Mouse (Mus musculus): ENCODE measurements around the gene Dab1.

The Dab1 gene

GRCm38 (mm10) chr4:104369091-104369490 lies 749.9 kb downstream of the Dab1 start:
- DNase-seq (ENCODE audit: low spot score in 2 of 2), result no peak

- no peak for DNase-seq (ENCODE audit: low spot score in 2 of 2)
These were observed 752.0 kb downstream of the Dab1 start for GRCm38 (mm10) chr4:104371136-104371535.

- no peak for DNase-seq (ENCODE audit: low spot score in 2 of 2)
These were observed 755.0 kb downstream of the Dab1 start for GRCm38 (mm10) chr4:104374191-104374590.

GRCm38 (mm10) chr4:104384704-104385103 lies 765.5 kb downstream of the Dab1 start:
- no peak for DNase-seq (ENCODE audit: low spot score in 2 of 2)

- DNase-seq (ENCODE audit: low spot score in 2 of 2), result no peak
These were observed 766.1 kb downstream of the Dab1 start for GRCm38 (mm10) chr4:104385272-104385671.

- no peak for DNase-seq (ENCODE audit: low spot score in 2 of 2)
These were observed 776.4 kb downstream of the Dab1 start for GRCm38 (mm10) chr4:104395515-104395914.

GRCm38 (mm10) chr4:104396095-104396494 lies 776.9 kb downstream of the Dab1 start:
- no peak for DNase-seq (ENCODE audit: low spot score in 2 of 2)

- no peak for DNase-seq (ENCODE audit: low spot score in 2 of 2)
These were observed 780.1 kb downstream of the Dab1 start for GRCm38 (mm10) chr4:104399106-104399730.

- no peak for DNase-seq (ENCODE audit: low spot score in 2 of 2)
These were observed 784.9 kb downstream of the Dab1 start for GRCm38 (mm10) chr4:104404099-104404498.

GRCm38 (mm10) chr4:104410922-104411321 lies 791.8 kb downstream of the Dab1 start:
- DNase-seq (ENCODE audit: low spot score in 2 of 2), result no peak

GRCm38 (mm10) chr4:104415482-104415881 lies 796.3 kb downstream of the Dab1 start:
- no peak for DNase-seq (ENCODE audit: low spot score in 2 of 2)

GRCm38 (mm10) chr4:104418354-104418753 lies 799.2 kb downstream of the Dab1 start:
- no peak for DNase-seq (ENCODE audit: low spot score in 2 of 2)

- DNase-seq (ENCODE audit: low spot score in 2 of 2), result no peak
These were observed 802.0 kb downstream of the Dab1 start for GRCm38 (mm10) chr4:104420983-104421680.

GRCm38 (mm10) chr4:104429127-104429526 lies 810.0 kb downstream of the Dab1 start:
- DNase-seq (ENCODE audit: low spot score in 2 of 2), result no peak

- no peak for DNase-seq (ENCODE audit: low spot score in 2 of 2)
These were observed 812.2 kb downstream of the Dab1 start for GRCm38 (mm10) chr4:104431231-104431855.

GRCm38 (mm10) chr4:104432150-104432549 lies 813.0 kb downstream of the Dab1 start:
- DNase-seq (ENCODE audit: low spot score in 2 of 2), result no peak

- no peak for DNase-seq (ENCODE audit: low spot score in 2 of 2)
These were observed 816.6 kb downstream of the Dab1 start for GRCm38 (mm10) chr4:104435736-104436135.

GRCm38 (mm10) chr4:104436411-104436810 lies 817.3 kb downstream of the Dab1 start:
- DNase-seq (ENCODE audit: low spot score in 2 of 2), result no peak

GRCm38 (mm10) chr4:104438730-104439129 lies 819.6 kb downstream of the Dab1 start:
- no peak for DNase-seq (ENCODE audit: low spot score in 2 of 2)

- DNase-seq (ENCODE audit: low spot score in 2 of 2), result no peak
These were observed 820.5 kb downstream of the Dab1 start for GRCm38 (mm10) chr4:104439641-104440040.

GRCm38 (mm10) chr4:104442925-104443747 lies 824.0 kb downstream of the Dab1 start:
- no peak for DNase-seq (ENCODE audit: low spot score in 2 of 2)

- DNase-seq (ENCODE audit: low spot score in 2 of 2), result no peak
These were observed 824.6 kb downstream of the Dab1 start for GRCm38 (mm10) chr4:104443775-104444174.
